Mouse (Mus musculus) thymus, adult 2 months (tissue): ENCODE results near the gene Stxbp4. TPM values are rescaled to one million over a fixed set of nuclear protein-coding genes. Genes with fewer than 3 reads are reported as not detected.

Source experiments
- DNase-seq: peaks from one replicate; pipeline ENCODE4 v3.0.0; 2021
- H3K27ac ChIP-seq: fragments of 200-500 bp; 2 replicates; pipeline ENCODE4 v1.5.1; 2012; ENCODE audit warnings: low read length, control low read depth; ENCODE audit not compliant: control insufficient read depth, insufficient read depth
- H3K27me3 ChIP-seq: fragments of 200-500 bp; 2 replicates; pipeline ENCODE4 v1.6.1; 2012; ENCODE audit warnings: mild to moderate bottlenecking, low read length, moderate library complexity, mixed read lengths; ENCODE audit not compliant: control insufficient read depth, insufficient read depth
- H3K36me3 ChIP-seq: fragments of 200-500 bp; 2 replicates; pipeline ENCODE4 v1.6.1; 2012; ENCODE audit warnings: mild to moderate bottlenecking, low read length, moderate library complexity; ENCODE audit not compliant: control insufficient read depth, insufficient read depth
- H3K4me1 ChIP-seq: fragments of 200-500 bp; replicated peaks from 2 replicates; pipeline ENCODE4 v1.6.1; 2012; ENCODE audit warnings: low read length; ENCODE audit not compliant: control insufficient read depth, insufficient read depth
- H3K4me3 ChIP-seq: fragments of 200-500 bp; 2 replicates; pipeline ENCODE4 v1.5.1; 2012; ENCODE audit warnings: mild to moderate bottlenecking, low read length, control low read depth, moderate library complexity; ENCODE audit not compliant: control insufficient read depth, insufficient read depth
- CTCF ChIP-seq: fragments of 200-500 bp; IDR thresholded peaks from 2 replicates; pipeline ENCODE4 v1.5.1; 2012; ENCODE audit warnings: mild to moderate bottlenecking, control low read depth, low read length, moderate library complexity, borderline replicate concordance; ENCODE audit not compliant: control insufficient read depth, poor library complexity, insufficient read depth; ENCODE audit errors: extremely low read depth
- POLR2A ChIP-seq: fragments of 200-500 bp; IDR thresholded peaks from 2 replicates; pipeline ENCODE4 v1.6.1; 2012; ENCODE audit warnings: mild to moderate bottlenecking, low read length, control low read depth, moderate library complexity; ENCODE audit not compliant: control insufficient read depth, poor library complexity, insufficient read depth; ENCODE audit errors: extremely low read depth
- WGBS: fragments of 180-500 bp; shearing (Covaris S2); methylation state at CpG from one replicate; pipeline ENCODE4 v1.1.7; 2018; 5-methylcytosine and 5-hydroxymethylcytosine counted together
- polyA plus RNA-seq: library from polyadenylated mRNA; depleted of rRNA; stranded (reverse); fragments of >200 nt; gene quantifications from 2 replicates; pipeline ENCODE4 v1.2.3, GENCODE M21; 2012

The Stxbp4 gene
- polyA plus RNA-seq, 1 experiment, result 4.1 TPM

- Histone ChIP-seq H3K4me3 (no peak overlapping the region), H3K27ac (no peak overlapping the region), H3K36me3 (no peaks in the 10 kb centered on the region), H3K4me1 (peaks cover 4% of the 10 kb centered on the region), H3K27me3 (no peaks in the 10 kb centered on the region)
- no peak for DNase-seq
- 77% methylated on average over 13 of the region's 13 CpGs for WGBS
- TF ChIP-seq POLR2A (no peak), CTCF (no peak)
Measured at GRCm38 (mm10) chr11:90548560-90548959, 89.3 kb downstream of the Stxbp4 start.

GRCm38 (mm10) chr11:90538636-90539263, 99.1 kb downstream of the Stxbp4 start:
- WGBS, result 97% methylated on average over 7 of the region's 7 CpGs
- no peak for TF ChIP-seq POLR2A
- no peak for TF ChIP-seq CTCF
- Histone ChIP-seq H3K4me3 (no peak overlapping the region), H3K36me3 (no peaks in the 10 kb centered on the region), H3K4me1 (no peaks in the 10 kb centered on the region), H3K27me3 (no peaks in the 10 kb centered on the region), H3K27ac (no peak overlapping the region)
- DNase-seq, result no peak

GRCm38 (mm10) chr11:90525311-90525710, 112.6 kb downstream of the Stxbp4 start:
- TF ChIP-seq CTCF (no peak), POLR2A (no peak)
- Histone ChIP-seq H3K4me1 (peaks cover 4% of the 10 kb centered on the region), H3K27ac (peak overlapping the region; percentile 73; the same call in 1 of the 2 replicates), H3K4me3 (no peak overlapping the region), H3K27me3 (no peaks in the 10 kb centered on the region), H3K36me3 (no peaks in the 10 kb centered on the region)
- 74% methylated on average over 2 of the region's 2 CpGs for WGBS
- DNase-seq, result peak; percentile 19

- H3K4me3 ChIP-seq, result no peak overlapping the region
- TF ChIP-seq CTCF (no peak), POLR2A (no peak)
- no peaks in the 10 kb centered on the region for H3K27me3 ChIP-seq
- WGBS, result 94% methylated on average over 8 of the region's 8 CpGs
- H3K27ac ChIP-seq, result no peak overlapping the region
- DNase-seq, result no peak
- H3K4me1 ChIP-seq, result peaks cover 4% of the 10 kb centered on the region
- no peaks in the 10 kb centered on the region for H3K36me3 ChIP-seq
Measured at GRCm38 (mm10) chr11:90521040-90521439, 116.8 kb downstream of the Stxbp4 start.

- H3K4me1 ChIP-seq, result peaks cover 8% of the 10 kb centered on the region
- TF ChIP-seq CTCF (no peak), POLR2A (no peak)
- no peaks in the 10 kb centered on the region for H3K27me3 ChIP-seq
- no peaks in the 10 kb centered on the region for H3K36me3 ChIP-seq
- H3K4me3 ChIP-seq, result no peak overlapping the region
- 88% methylated on average over 1 of the region's 1 CpGs for WGBS
- no peak overlapping the region for H3K27ac ChIP-seq
- DNase-seq, result no peak
Measured at GRCm38 (mm10) chr11:90517750-90518149, 120.1 kb downstream of the Stxbp4 start.

GRCm38 (mm10) chr11:90512538-90513219, 125.2 kb downstream of the Stxbp4 start:
- 56% methylated on average over 5 of the region's 5 CpGs for WGBS
- TF ChIP-seq CTCF, result no peak
- Histone ChIP-seq H3K4me1 (peaks cover 9% of the 10 kb centered on the region), H3K36me3 (no peaks in the 10 kb centered on the region), H3K4me3 (no peak overlapping the region), H3K27me3 (no peaks in the 10 kb centered on the region), H3K27ac (peak overlapping the region; percentile 81)
- peak; percentile 21 for DNase-seq
